Mouse (Mus musculus): ENCODE measurements at regions not wholly inside any gene's neighbourhood (a gene's known extent, or its start where the extent isn't known, plus 50 kb on each side); places are given as distances from the start of the nearest gene placed in this dataset.

GRCm38 (mm10) chr6:7199046-7199599, 243.3 kb downstream of the Sdhaf3 start:
- no peak overlapping the region for H3K9ac ChIP-seq (ENCODE audit: control insufficient read depth, low read depth, low read length, poor library complexity, severe bottlenecking)

DNA sequence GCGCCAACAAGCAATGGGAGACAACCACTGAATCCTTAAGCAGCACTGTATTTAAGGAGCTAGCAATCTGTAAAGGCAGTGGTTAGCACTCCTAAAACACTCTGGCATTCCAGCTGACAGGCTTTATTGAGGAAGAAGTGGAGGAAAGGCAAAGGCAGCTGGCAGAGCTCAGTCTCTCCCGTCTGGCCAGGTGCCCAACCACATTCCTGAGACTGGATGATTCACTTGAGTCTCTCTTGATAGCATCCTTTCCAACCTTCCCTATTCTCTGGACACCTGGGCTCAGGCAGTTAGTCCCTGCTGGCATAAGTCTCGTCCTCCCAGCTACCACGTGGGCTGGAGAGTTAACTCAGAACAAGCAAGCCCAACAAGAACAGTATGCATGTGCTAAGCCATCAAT, 260.1 kb downstream of the Sdhaf3 start:
- H3K27ac ChIP-seq (ENCODE audit: control insufficient read depth, low read depth, low read length): no peak overlapping the region
- no peaks in the 10 kb centered on the region for H3K79me2 ChIP-seq (ENCODE audit: control insufficient read depth, insufficient read depth, low read length, poor library complexity)
- no peaks in the 10 kb centered on the region for H3K27me3 ChIP-seq (ENCODE audit: control insufficient read depth in 1 of 2, insufficient read depth in 2 of 2, low read length in 2 of 2)
- no peaks in the 10 kb centered on the region for H3K9me3 ChIP-seq (replicated peaks; ENCODE audit: insufficient read depth, low read length)
- no peaks in the 10 kb centered on the region for H3K36me3 ChIP-seq (ENCODE audit: control insufficient read depth in 1 of 2, insufficient read depth in 2 of 2, low read length in 2 of 2)
- no peaks in the 10 kb centered on the region for H3K4me1 ChIP-seq (ENCODE audit: control insufficient read depth in 1 of 2, insufficient read depth in 2 of 2, low read length in 2 of 2)
- DNase-seq (ENCODE audit: low read depth, low spot score): no peak
- no peak for TF ChIP-seq TAL1 (IDR thresholded peaks at IDR 0.05; ENCODE audit: low read length)
- TF ChIP-seq ZC3H11A (IDR thresholded peaks at IDR 0.05; ENCODE audit: low read depth, low read length): no peak
- TF ChIP-seq RCOR1 (IDR thresholded peaks at IDR 0.05; ENCODE audit: low read depth, low read length): no peak
- TF ChIP-seq EP300 (IDR thresholded peaks at IDR 0.05; ENCODE audit: low read depth in 1 of 2, low read length in 2 of 2): no peak
- no peak for TF ChIP-seq HCFC1 (IDR thresholded peaks at IDR 0.05; ENCODE audit: low read depth, low read length)
- no peak for TF ChIP-seq SMC3 (IDR thresholded peaks at IDR 0.05; ENCODE audit: low read depth, low read length)
- TF ChIP-seq E2F4 (IDR thresholded peaks at IDR 0.05; ENCODE audit: borderline replicate concordance, low read depth, low read length): no peak
- no peak for TF ChIP-seq USF1 (IDR thresholded peaks at IDR 0.05; ENCODE audit: low read depth, low read length)
- TF ChIP-seq JUND (IDR thresholded peaks at IDR 0.05; ENCODE audit: low read depth, low read length): no peak
- TF ChIP-seq MAFK (IDR thresholded peaks at IDR 0.05; ENCODE audit: borderline replicate concordance, low read depth, low read length): no peak
- TF ChIP-seq CHD1 (IDR thresholded peaks at IDR 0.05; ENCODE audit: low read depth, low read length): no peak
- TF ChIP-seq ELF1 (IDR thresholded peaks at IDR 0.05; ENCODE audit: low read depth, low read length): no peak
- no peak for TF ChIP-seq CHD2 (IDR thresholded peaks at IDR 0.05; ENCODE audit: low read length)
- TF ChIP-seq MAX (IDR thresholded peaks at IDR 0.05; ENCODE audit: low read length): no peak
- TF ChIP-seq GATA1 (IDR thresholded peaks at IDR 0.05; ENCODE audit: low read depth, low read length): no peak
- TF ChIP-seq MAZ (IDR thresholded peaks at IDR 0.05; ENCODE audit: low read depth, low read length): no peak
- no peak for TF ChIP-seq MXI1 (IDR thresholded peaks at IDR 0.05; ENCODE audit: low read depth, low read length)
- no peak for TF ChIP-seq TBP (IDR thresholded peaks at IDR 0.05; ENCODE audit: low read depth, low read length)
- no peak for TF ChIP-seq ZKSCAN1 (IDR thresholded peaks at IDR 0.05; ENCODE audit: low read depth, low read length)
- H3K9ac ChIP-seq (ENCODE audit: control insufficient read depth, low read depth, low read length, poor library complexity, severe bottlenecking): no peak overlapping the region
- H3K4me3 ChIP-seq (ENCODE audit: control insufficient read depth in 1 of 2, insufficient read depth in 1 of 2, low read depth in 2 of 2, low read length in 2 of 2): no peak overlapping the region

More at GRCm38 (mm10) chr6:7199046-7199599, 243.3 kb downstream of the Sdhaf3 start:
- no peaks in the 10 kb centered on the region for H3K36me3 ChIP-seq (ENCODE audit: control insufficient read depth in 1 of 2, insufficient read depth in 2 of 2, low read length in 2 of 2)
- no peaks in the 10 kb centered on the region for H3K4me1 ChIP-seq (ENCODE audit: control insufficient read depth in 1 of 2, insufficient read depth in 2 of 2, low read length in 2 of 2)
- no peak overlapping the region for H3K4me3 ChIP-seq (ENCODE audit: control insufficient read depth in 1 of 2, insufficient read depth in 1 of 2, low read depth in 2 of 2, low read length in 2 of 2)
- no peaks in the 10 kb centered on the region for H3K27me3 ChIP-seq (ENCODE audit: control insufficient read depth in 1 of 2, insufficient read depth in 2 of 2, low read length in 2 of 2)
- no peak for DNase-seq (ENCODE audit: low read depth, low spot score)
- no peaks in the 10 kb centered on the region for H3K79me2 ChIP-seq (ENCODE audit: control insufficient read depth, insufficient read depth, low read length, poor library complexity)
- H3K9me3 ChIP-seq (replicated peaks; ENCODE audit: insufficient read depth, low read length): no peaks in the 10 kb centered on the region
- no peak overlapping the region for H3K27ac ChIP-seq (ENCODE audit: control insufficient read depth, low read depth, low read length)
- TF ChIP-seq SMC3 (IDR thresholded peaks at IDR 0.05; ENCODE audit: low read depth, low read length): no peak
- no peak for TF ChIP-seq POLR2A (IDR thresholded peaks at IDR 0.05; ENCODE audit: control insufficient read depth in 1 of 2, insufficient read depth in 1 of 2, low read depth in 1 of 2, low read length in 2 of 2, poor library complexity in 1 of 2)
- no peak for TF ChIP-seq MAZ (IDR thresholded peaks at IDR 0.05; ENCODE audit: low read depth, low read length)
- no peak for TF ChIP-seq MAFK (IDR thresholded peaks at IDR 0.05; ENCODE audit: borderline replicate concordance, low read depth, low read length)
- TF ChIP-seq NRF1 (IDR thresholded peaks at IDR 0.05; ENCODE audit: insufficient read depth, low read depth, low read length, poor library complexity, severe bottlenecking): no peak
- no peak for TF ChIP-seq GABPA (IDR thresholded peaks at IDR 0.05; ENCODE audit: low read depth, low read length)
- no peak for TF ChIP-seq EP300 (IDR thresholded peaks at IDR 0.05; ENCODE audit: low read depth in 1 of 2, low read length in 2 of 2)
- no peak for TF ChIP-seq ELF1 (IDR thresholded peaks at IDR 0.05; ENCODE audit: low read depth, low read length)
- no peak for TF ChIP-seq CTCF (IDR thresholded peaks at IDR 0.05 in 2 of 3, conservative IDR thresholded peaks at IDR 0.05 in 1 of 3; ENCODE audit: control insufficient read depth in 1 of 3, insufficient read depth in 1 of 3, low read depth in 2 of 3, low read length in 3 of 3, poor library complexity in 1 of 3, severe bottlenecking in 1 of 3)
